Mouse (Mus musculus) heart, adult 2 months (tissue): ENCODE measurements around the gene Rpl36al. TPM values are rescaled to one million over a fixed set of nuclear protein-coding genes. Genes with fewer than 3 reads are reported as not detected.
"Not testable (repeated sequence)": the region's sequence is repeated elsewhere in the genome, so short reads cannot be mapped to it uniquely, and the experiment has no call there.

ENCODE experiments used
- DNase-seq, 2 experiments: peaks; one replicate each; pipeline ENCODE4 v3.0.0; 2021
- H3K27ac ChIP-seq: fragments of 200-600 bp; 2 replicates; pipeline ENCODE4 v1.8.1; 2022
- H3K27me3 ChIP-seq: fragments of 200-500 bp; 2 replicates; pipeline ENCODE4 v1.6.1; 2012; ENCODE audit warnings: mild to moderate bottlenecking, low read length, inconsistent platforms, mixed read lengths; ENCODE audit not compliant: control insufficient read depth, insufficient read depth
- H3K36me3 ChIP-seq: fragments of 200-500 bp; 2 replicates; pipeline ENCODE4 v1.6.1; 2012; ENCODE audit warnings: low read length, inconsistent platforms; ENCODE audit not compliant: control insufficient read depth, insufficient read depth
- H3K4me1 ChIP-seq: fragments of 200-500 bp; 2 replicates; pipeline ENCODE4 v1.6.1; 2011; ENCODE audit warnings: low read length; ENCODE audit not compliant: control insufficient read depth, insufficient read depth
- H3K4me3 ChIP-seq: fragments of 200-600 bp; 2 replicates; pipeline ENCODE4 v1.8.1; 2022
- H3K79me2 ChIP-seq: fragments of 200-500 bp; replicated peaks from 2 replicates; pipeline ENCODE4 v1.6.1; 2012; ENCODE audit warnings: mild to moderate bottlenecking, inconsistent platforms, low read length, moderate library complexity, mixed read lengths; ENCODE audit not compliant: control insufficient read depth, insufficient read depth
- H3K9ac ChIP-seq: fragments of 200-500 bp; 2 replicates; pipeline ENCODE4 v1.6.1; 2012; ENCODE audit warnings: low read depth, mild to moderate bottlenecking, control low read depth, inconsistent platforms, low read length, mixed read lengths
- CTCF ChIP-seq: fragments of 200-600 bp; IDR thresholded peaks from 2 replicates; pipeline ENCODE4 v1.8.1; 2022; ENCODE audit warnings: antibody characterized with exemption, mild to moderate bottlenecking, moderate library complexity
- EP300 ChIP-seq: fragments of 200-500 bp; IDR thresholded peaks from 2 replicates; pipeline ENCODE4 v1.6.1; 2011; ENCODE audit warnings: low read depth, low read length, control low read depth; ENCODE audit not compliant: insufficient read depth
- POLR2A ChIP-seq: fragments of 200-500 bp; IDR thresholded peaks from 2 replicates; pipeline ENCODE4 v1.6.1; 2011; ENCODE audit warnings: mild to moderate bottlenecking, low read depth, low read length, control low read depth; ENCODE audit not compliant: insufficient read depth
- WGBS: fragments of 180-500 bp; shearing (Covaris S2); methylation state at CpG from one replicate; pipeline ENCODE4 v1.1.7; 2018; 5-methylcytosine and 5-hydroxymethylcytosine counted together
- intact Hi-C: fragments of 180-260 bp; cut with DNase I; formaldehyde crosslinking; loops from one replicate; pipeline ENCODE4 v1.15.1; 2025
- polyA plus RNA-seq: library from polyadenylated mRNA; depleted of rRNA; stranded (reverse); fragments of >200 nt; gene quantifications from 2 replicates; pipeline ENCODE4 v1.2.3, GENCODE M21; 2012
- total RNA-seq, 2 experiments: library from RNA; stranded (reverse); gene quantifications; 2 replicates each; pipeline ENCODE4 v1.2.3; 2021

The Rpl36al gene
- total and polyA plus RNA-seq, 3 experiments, result 91.2 to 230 (median 196) TPM

- WGBS, result 53% methylated on average over 3 of the region's 3 CpGs
- DNase-seq, result no peak
- H3K9ac ChIP-seq, result no peak overlapping the region
- no peaks in the 10 kb centered on the region for H3K79me2 ChIP-seq
- no peaks in the 10 kb centered on the region for H3K27me3 ChIP-seq
- no peaks in the 10 kb centered on the region for H3K36me3 ChIP-seq
- H3K27ac ChIP-seq, result no peak overlapping the region
- H3K4me3 ChIP-seq, result no peak overlapping the region
- TF ChIP-seq POLR2A (no peak), EP300 (no peak), CTCF (no peak)
- intact Hi-C loops, result no loop called here
- no peaks in the 10 kb centered on the region for H3K4me1 ChIP-seq
These were observed 19.0 kb downstream of the Rpl36al start for GRCm38 (mm10) chr12:69164904-69165303.

- H3K79me2 ChIP-seq, intact Hi-C loops, H3K36me3 ChIP-seq, H3K4me3 ChIP-seq, DNase-seq, H3K4me1 ChIP-seq, H3K27me3 ChIP-seq, H3K9ac ChIP-seq, H3K27ac ChIP-seq: not testable (repeated sequence)
- 81% methylated on average over 4 of the region's 4 CpGs for WGBS
These were observed 20.3 kb downstream of the Rpl36al start for GRCm38 (mm10) chr12:69163586-69163985.

GRCm38 (mm10) chr12:69160677-69161076, 23.2 kb downstream of the Rpl36al start:
- H3K27ac ChIP-seq, H3K27me3 ChIP-seq, intact Hi-C loops, H3K79me2 ChIP-seq, H3K4me1 ChIP-seq, DNase-seq, H3K9ac ChIP-seq, H3K4me3 ChIP-seq: not testable (repeated sequence)
- WGBS, result 81% methylated on average over 2 of the region's 2 CpGs
- H3K36me3 ChIP-seq, result peaks cover 16% of the 10 kb centered on the region

- DNase-seq, result peak; percentile 28 to 36
These were observed 24.3 kb downstream of the Rpl36al start for GRCm38 (mm10) chr12:69159578-69159940.

GRCm38 (mm10) chr12:69158765-69159577, 24.9 kb downstream of the Rpl36al start, which contains the start of gene Rps29:
Rps29 (minus strand) TSS chr12:69159186.
- H3K9ac ChIP-seq, result peak within 1 kb of the TSS; percentile 73
- TF ChIP-seq EP300, result 0 out of 2 replicates have a peak, but pooled peaks have one; percentile 2
- peak; percentile 96 for TF ChIP-seq POLR2A
- not testable (repeated sequence) for H3K4me1 ChIP-seq, H3K27me3 ChIP-seq, H3K79me2 ChIP-seq
- under 1% methylated on average over 57 of the region's 68 CpGs for WGBS
- peak; percentile 97 to 99 for DNase-seq
- peaks cover 16% of the 10 kb centered on the region for H3K36me3 ChIP-seq
- peak within 1 kb of the TSS; percentile 79 for H3K4me3 ChIP-seq
- intact Hi-C loops, result loop anchor here (2.0 kb wide), 1 partner anchor 26 kb away; the partner anchor contains the start of genes Mgat2 and Rpl36al
- H3K27ac ChIP-seq, result peak within 1 kb of the TSS; percentile 96

More at GRCm38 (mm10) chr12:69159578-69159940, 24.3 kb downstream of the Rpl36al start:
- Histone ChIP-seq H3K27ac (peak overlapping the region; percentile 52; the same call in 1 of the 2 replicates), H3K27me3 (no peaks in the 10 kb centered on the region), H3K9ac (no peak overlapping the region), H3K36me3 (peaks cover 16% of the 10 kb centered on the region), H3K79me2 (no peaks in the 10 kb centered on the region), H3K4me1 (peaks cover 3% of the 10 kb centered on the region; the same call in 1 of the 2 replicates), H3K4me3 (no peak overlapping the region)
- TF ChIP-seq CTCF (peak; percentile 85), EP300 (no peak)
- 3% methylated on average over 9 of the region's 9 CpGs for WGBS
- intact Hi-C loops, result loop anchor here (2.0 kb wide), 1 partner anchor 25 kb away; the partner anchor contains the start of genes Mgat2 and Rpl36al

GRCm38 (mm10) chr12:69158366-69158764, 25.5 kb downstream of the Rpl36al start:
- Histone ChIP-seq H3K27me3 (no peaks in the 10 kb centered on the region), H3K4me3 (peak overlapping the region; percentile 79), H3K36me3 (peaks cover 16% of the 10 kb centered on the region), H3K27ac (peak overlapping the region; percentile 96), H3K9ac (peak overlapping the region; percentile 73), H3K4me1 (peaks cover 3% of the 10 kb centered on the region; the same call in 1 of the 2 replicates), H3K79me2 (no peaks in the 10 kb centered on the region)
- under 1% methylated on average over 19 of the region's 19 CpGs for WGBS
- DNase-seq, result no peak
- intact Hi-C loops, result loop anchor here (2.0 kb wide), 1 partner anchor 26 kb away; the partner anchor contains the start of genes Mgat2 and Rpl36al
- TF ChIP-seq EP300 (no peak), CTCF (no peak), POLR2A (no peak)
